Mouse (Mus musculus) B cell, adult 2 months (primary cell): ENCODE data around the gene Morn3.

Experiments used
- DNase-seq, 2 experiments: peaks; one replicate each; pipeline ENCODE4 v3.0.0; 2022

Morn3 gene

GRCm38 (mm10) chr5:123046916-123047315 lies at the start of gene Morn3:
TSS of gene Morn3 (minus strand) at chr5:123047016.
- DNase-seq, result no peak

GRCm38 (mm10) chr5:123096299-123096698 lies 49.5 kb upstream of the Morn3 start:
- no peak for DNase-seq

- no peak for DNase-seq
Measured at GRCm38 (mm10) chr5:123094238-123094991, 47.6 kb upstream of the Morn3 start.

- DNase-seq, result no peak
Measured at GRCm38 (mm10) chr5:123093077-123093633, 46.3 kb upstream of the Morn3 start.

GRCm38 (mm10) chr5:123090560-123091306 lies 43.9 kb upstream of the Morn3 start:
- no peak for DNase-seq

- DNase-seq, result no peak
Measured at GRCm38 (mm10) chr5:123088784-123089183, 42.0 kb upstream of the Morn3 start.

GRCm38 (mm10) chr5:123086501-123086900 lies 39.7 kb upstream of the Morn3 start:
- DNase-seq, result no peak

GRCm38 (mm10) chr5:123083340-123084050 lies 36.7 kb upstream of the Morn3 start:
- peak; percentile 18 to 23 for DNase-seq

- DNase-seq, result no peak
Measured at GRCm38 (mm10) chr5:123080510-123080909, 33.7 kb upstream of the Morn3 start.

- DNase-seq, result peak; percentile 17 to 32
Measured at GRCm38 (mm10) chr5:123080041-123080440, 33.2 kb upstream of the Morn3 start.

- no peak for DNase-seq
Measured at GRCm38 (mm10) chr5:123079568-123079967, 32.8 kb upstream of the Morn3 start.

- peak; percentile 47 to 50 for DNase-seq
Measured at GRCm38 (mm10) chr5:123076419-123077281, 29.8 kb upstream of the Morn3 start.

- DNase-seq, result peak; percentile 97 to 99
Measured at GRCm38 (mm10) chr5:123075576-123076418, 29.0 kb upstream of the Morn3 start.

- no peak for DNase-seq
Measured at GRCm38 (mm10) chr5:123068714-123069113, 21.9 kb upstream of the Morn3 start.

- DNase-seq, result no peak
Measured at GRCm38 (mm10) chr5:123068115-123068514, 21.3 kb upstream of the Morn3 start, which contains the start of gene Tmem120b. TSS of gene Tmem120b (plus strand) at chr5:123068415.

- DNase-seq, result peak; percentile 41 to 47
Measured at GRCm38 (mm10) chr5:123067395-123067995, 20.7 kb upstream of the Morn3 start.

- peak; percentile 80 to 81 for DNase-seq
Measured at GRCm38 (mm10) chr5:123064207-123064606, 17.4 kb upstream of the Morn3 start.

GRCm38 (mm10) chr5:123063141-123063540 lies 16.3 kb upstream of the Morn3 start:
- DNase-seq, result no peak

GRCm38 (mm10) chr5:123061402-123061749 lies 14.6 kb upstream of the Morn3 start:
- DNase-seq, result peak; percentile 40 to 46

- no peak for DNase-seq
Measured at GRCm38 (mm10) chr5:123060706-123061401, 14.0 kb upstream of the Morn3 start.
